ENCODE assay signal across 19 mouse cellular contexts in the genomic region with DNA sequence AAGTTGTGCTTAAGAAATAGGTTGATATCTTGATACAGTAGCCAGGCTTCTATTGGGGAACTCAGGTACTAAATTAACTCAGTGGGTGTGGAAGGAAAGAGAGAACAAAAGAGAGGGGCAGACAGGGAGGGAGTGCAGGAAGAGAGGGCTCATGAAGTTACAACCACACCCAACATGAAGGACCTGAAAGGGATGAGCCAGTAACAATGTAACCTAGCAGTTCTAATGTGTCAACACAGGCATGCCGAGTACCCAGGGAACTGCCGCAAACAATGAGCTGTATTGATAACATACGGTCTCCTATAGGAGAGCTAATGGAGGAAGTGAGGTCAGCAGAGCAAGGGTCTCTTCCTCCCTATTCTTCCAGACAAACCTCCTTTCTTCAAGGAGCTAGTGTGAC.
DNase-seq lines count a peak whose midpoint lies in the region; ATAC-seq lines count a peak whose summit lies in the region.
"Had no signal": no experiment of that assay in that cellular context is flagged by ENCODE, and none has a peak within 500 bp of the region (broad histone marks: within the 10 kb centered on the region; RNA-seq: fewer than 3 reads in every experiment).

No protein-coding gene starts in this region.

- DNase-seq in testis, postnatal 14 days (ENCODE audit: low spot score), result peak; percentile 26
- no peak for DNase-seq in testis, postnatal 10 days (ENCODE audit: low spot score)
- peak; percentile 61 for DNase-seq in ES-CJ7 (ENCODE audit: low read depth, low spot score)
- peak; percentile 63 for DNase-seq in ZHBTc4 (ENCODE audit: low read depth, low spot score)
- no peak for DNase-seq in cerebellum, adult 11-12 months
- DNase-seq: adrenal gland, adult 8-10 months; adrenal gland, postnatal 14 days; adrenal gland, postnatal 36 days; cerebellum, adult 18-20 months; cerebellum, adult 8-10 months; cerebellum, adult 9-11 months; cerebellum, postnatal 14 days; cerebellum, postnatal 36 days; embryo, embryonic 11 days had no signal

- ATAC-seq in CD4-positive, CD25-positive, alpha-beta regulatory T cell, adult 4 months, result no peak
- ATAC-seq: activated CD4-positive, CD25-positive, alpha-beta regulatory T cell, adult 4 months; forebrain, embryonic 14.5 days; forebrain, embryonic 16.5 days; Patski had no signal

Comparison
In these comparisons a context has a peak if more than half of its experiments do, and no peak if none do; other contexts are left out.
1. DNase-seq: peak in testis, postnatal 14 days (single experiment), ES-CJ7 (single experiment) and ZHBTc4 (single experiment); none in testis, postnatal 10 days (single experiment) and cerebellum, adult 11-12 months (single experiment).